Mouse (Mus musculus) embryonic facial prominence, embryonic 14.5 days (tissue): ENCODE measurements around the gene Tapbpl. TPM values are rescaled to one million over a fixed set of nuclear protein-coding genes. Genes with fewer than 3 reads are reported as not detected.
A peak's percentile ranks its signal among the peaks of the same experiment; 100 is the strongest.

Experiments
- ATAC-seq: fragments of 200-750 bp; cut with Nextera tagmentation; 2 replicates; pipeline ENCODE4 v1.8.0; 2017; ENCODE audit warnings: low read depth, moderate number of reproducible peaks, moderate TSS enrichment
- DNase-seq: peaks from one replicate; pipeline ENCODE4 v3.0.0-alpha.2; 2015; ENCODE audit warnings: low spot score
- H3K27ac ChIP-seq: fragments of 300-500 bp; sonication (generic); replicated peaks from 2 replicates; pipeline ENCODE4 v1.5.1; 2014; ENCODE audit warnings: low read depth, mild to moderate bottlenecking, low read length, moderate library complexity
- H3K27me3 ChIP-seq: fragments of 300-500 bp; sonication (generic); replicated peaks from 2 replicates; pipeline ENCODE4 v1.6.1; 2014; ENCODE audit warnings: low read length; ENCODE audit not compliant: control insufficient read depth, insufficient read depth
- H3K36me3 ChIP-seq: fragments of 300-500 bp; sonication (generic); 2 replicates; pipeline ENCODE4 v1.6.1; 2014; ENCODE audit warnings: low read length, mixed read lengths; ENCODE audit not compliant: control insufficient read depth, insufficient read depth
- H3K4me1 ChIP-seq: fragments of 300-500 bp; sonication (generic); 2 replicates; pipeline ENCODE4 v1.6.1; 2014; ENCODE audit warnings: antibody characterized with exemption, low read length; ENCODE audit not compliant: control insufficient read depth, insufficient read depth
- H3K4me2 ChIP-seq: fragments of 300-500 bp; sonication (generic); 2 replicates; pipeline ENCODE4 v1.6.1; 2014; ENCODE audit warnings: low read depth, mild to moderate bottlenecking, low read length, moderate library complexity, mixed read lengths
- H3K4me3 ChIP-seq: fragments of 300-500 bp; sonication (generic); 2 replicates; pipeline ENCODE4 v1.5.1; 2014; ENCODE audit warnings: low read depth, mild to moderate bottlenecking, low read length
- H3K9ac ChIP-seq: fragments of 300-500 bp; sonication (generic); 2 replicates; pipeline ENCODE4 v1.6.1; 2014; ENCODE audit warnings: low read depth, mild to moderate bottlenecking, low read length, moderate library complexity, mixed read lengths
- H3K9me3 ChIP-seq: fragments of 300-500 bp; sonication (generic); 2 replicates; pipeline ENCODE4 v1.6.1; 2016; ENCODE audit warnings: low read length; ENCODE audit not compliant: control insufficient read depth
- WGBS: fragments of 180-500 bp; shearing (Covaris S2); extraction: QIAGEN DNeasy Blood & Tissue Kit; methylation state at CpG from one replicate; pipeline ENCODE4 v1.1.7; 2014; 5-methylcytosine and 5-hydroxymethylcytosine counted together
- polyA plus RNA-seq: library from polyadenylated mRNA; unstranded; fragments of >200 nt; fragmentation: Nextera tagmentation; extraction: Ambion mirVana; gene quantifications from 2 replicates; pipeline ENCODE4 v1.2.1, GENCODE M21; 2014

The Tapbpl gene
- polyA plus RNA-seq, 1 experiment from 2014 or later, result 3.6 TPM

DNA sequence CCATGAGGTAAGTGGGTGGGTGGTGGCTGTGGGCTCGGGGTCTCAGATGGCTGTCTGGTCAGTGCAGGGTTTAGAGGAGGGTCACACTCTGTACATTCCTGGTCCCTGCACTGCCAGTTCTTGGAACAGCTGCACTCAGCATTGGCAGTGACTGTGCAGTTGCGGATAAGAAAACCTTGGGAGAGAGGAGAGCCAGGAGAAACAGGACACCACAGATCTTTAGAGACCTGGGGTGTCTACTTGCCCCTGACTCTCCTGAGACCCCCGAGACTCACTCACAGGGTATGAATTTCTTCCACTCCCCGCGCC lies 2.8 kb upstream of the Tapbpl start:
- Histone ChIP-seq H3K4me3 (no peak overlapping the region), H3K9me3 (no peaks in the 10 kb centered on the region), H3K4me2 (no peak overlapping the region), H3K36me3 (no peaks in the 10 kb centered on the region), H3K27me3 (no peaks in the 10 kb centered on the region), H3K4me1 (peaks cover 6% of the 10 kb centered on the region; the same call in 1 of the 2 replicates), H3K27ac (no peak overlapping the region), H3K9ac (no peak overlapping the region)
- WGBS, result 64% methylated on average over 4 of the region's 5 CpGs
- DNase-seq (peak; percentile 17), ATAC-seq (peak; percentile 48; the same call in 1 of the 2 replicates)

DNA sequence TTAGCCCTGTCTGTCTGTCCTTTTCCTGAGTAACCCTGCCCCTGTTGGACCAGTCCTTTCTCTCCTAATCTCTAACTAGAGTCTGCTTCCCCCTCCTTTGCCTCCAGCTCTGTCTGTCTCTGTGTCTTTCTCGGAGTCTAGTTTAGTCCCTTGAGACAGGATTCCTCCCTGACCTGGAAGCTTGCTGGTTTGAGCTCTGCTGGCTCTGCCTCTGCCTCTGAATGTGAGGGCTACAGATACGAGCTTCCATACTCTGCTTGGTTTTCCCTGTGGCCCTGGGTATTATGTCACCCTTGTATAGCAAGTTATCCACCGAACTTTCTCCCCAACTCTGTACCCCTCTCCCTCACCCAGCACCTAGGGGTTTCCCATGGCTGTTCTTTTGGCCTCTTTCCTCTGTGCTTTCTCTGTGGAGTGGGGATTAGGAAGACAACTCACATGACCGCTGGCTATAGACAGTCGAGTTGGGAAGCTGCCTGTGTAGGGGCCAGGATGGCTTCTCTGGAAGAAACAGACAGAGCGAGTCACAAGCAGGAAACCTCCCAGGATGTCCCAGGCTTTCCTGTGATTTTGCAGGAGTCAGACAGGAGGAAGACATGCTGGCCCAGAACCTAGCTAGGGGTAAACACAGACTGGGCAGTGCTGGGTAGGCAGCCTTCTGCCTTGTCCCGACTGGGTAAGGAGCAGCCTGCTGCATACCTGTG lies 2.3 kb upstream of the Tapbpl start:
- Histone ChIP-seq H3K27me3 (no peaks in the 10 kb centered on the region), H3K36me3 (no peaks in the 10 kb centered on the region), H3K4me2 (no peak overlapping the region), H3K9ac (0 out of 2 replicates have a peak overlapping the region, but pooled peaks have one; percentile 10), H3K9me3 (no peaks in the 10 kb centered on the region), H3K27ac (no peak overlapping the region), H3K4me3 (no peak overlapping the region), H3K4me1 (peaks cover 6% of the 10 kb centered on the region; the same call in 1 of the 2 replicates)
- 44% methylated on average over 7 of the region's 7 CpGs for WGBS
- DNase-seq (no peak), ATAC-seq (no peak)

DNA sequence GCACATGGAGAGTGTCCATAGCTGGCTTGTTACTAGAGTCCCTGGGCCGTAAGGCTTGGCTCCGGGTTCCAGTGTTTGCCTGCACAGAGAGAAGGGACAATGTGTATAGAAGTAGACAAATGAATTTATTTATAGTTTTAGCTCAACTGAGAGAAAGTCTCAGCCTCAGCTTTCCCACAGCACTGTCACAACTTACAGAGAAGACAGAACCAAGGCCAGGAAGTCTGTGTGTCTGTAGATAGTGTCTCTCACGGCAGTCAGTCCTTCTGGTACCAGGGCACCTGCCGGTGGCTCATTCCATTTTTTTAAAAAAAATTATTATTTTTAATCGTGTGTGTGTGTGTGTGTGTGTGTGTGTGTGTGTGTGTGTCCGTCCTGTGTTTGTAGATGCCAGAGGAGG lies 856 bp upstream of the Tapbpl start:
- Histone ChIP-seq H3K36me3 (no peaks in the 10 kb centered on the region), H3K27me3 (no peaks in the 10 kb centered on the region), H3K4me3 (no peak overlapping the region), H3K9me3 (no peaks in the 10 kb centered on the region), H3K27ac (no peak overlapping the region), H3K4me2 (no peak overlapping the region), H3K4me1 (peaks cover 6% of the 10 kb centered on the region; the same call in 1 of the 2 replicates), H3K9ac (no peak overlapping the region)
- DNase-seq (no peak), ATAC-seq (no peak)
- WGBS, result 77% methylated on average over 6 of the region's 6 CpGs

DNA sequence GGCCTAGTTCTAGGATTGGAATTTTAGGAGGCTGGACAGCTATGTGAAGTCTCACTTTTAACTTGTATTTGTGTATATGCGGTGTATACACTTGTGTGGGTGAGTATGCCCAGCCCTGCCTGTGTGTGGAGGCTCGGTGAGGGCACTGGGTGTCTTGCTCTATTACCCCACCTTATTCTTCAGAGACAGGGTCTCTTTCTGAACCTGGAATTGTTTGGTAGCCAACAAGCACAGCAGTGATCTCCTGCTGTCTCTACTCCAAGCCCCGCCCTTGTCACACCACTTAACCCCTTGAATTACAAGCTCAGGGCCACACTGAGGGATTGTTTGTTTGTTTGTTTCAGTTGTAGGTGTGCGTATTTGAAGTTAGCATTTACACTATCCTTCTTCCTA lies 381 bp upstream of the Tapbpl start:
- Histone ChIP-seq H3K36me3 (no peaks in the 10 kb centered on the region), H3K9ac (peak overlapping the region; percentile 73), H3K4me2 (peak overlapping the region; percentile 94), H3K4me3 (peak overlapping the region; percentile 50), H3K27me3 (no peaks in the 10 kb centered on the region), H3K4me1 (peaks cover 6% of the 10 kb centered on the region; the same call in 1 of the 2 replicates), H3K27ac (no peak overlapping the region), H3K9me3 (no peaks in the 10 kb centered on the region)
- DNase-seq (no peak), ATAC-seq (no peak)
- WGBS, result 53% methylated on average over 4 of the region's 4 CpGs

DNA sequence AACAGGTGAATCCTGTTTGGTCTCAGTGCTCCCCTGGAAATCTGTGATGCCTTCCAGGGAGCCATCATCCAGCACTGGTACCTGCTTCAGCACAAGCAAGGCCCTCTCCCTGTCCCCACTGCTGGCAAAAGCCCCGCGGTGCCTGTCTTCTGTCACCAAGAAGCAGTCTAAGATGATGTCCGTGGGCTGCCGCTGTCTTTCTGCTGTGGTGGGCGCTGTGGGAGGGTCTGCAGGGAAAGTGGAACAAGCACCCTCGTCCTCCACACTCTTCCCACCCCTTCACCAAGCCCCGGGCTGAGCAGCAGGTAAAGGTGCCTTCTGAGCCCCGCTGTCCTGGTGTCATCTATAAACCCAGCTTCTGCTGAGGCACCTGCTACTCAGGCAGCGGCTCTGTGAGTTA lies 1.1 kb downstream of the Tapbpl start:
- peak overlapping the region; percentile 94; the same call in 1 of the 2 replicates for H3K4me2 ChIP-seq
- no peaks in the 10 kb centered on the region for H3K27me3 ChIP-seq
- WGBS, result 64% methylated on average over 9 of the region's 9 CpGs
- H3K4me3 ChIP-seq, result no peak overlapping the region
- H3K27ac ChIP-seq, result no peak overlapping the region
- H3K4me1 ChIP-seq, result peaks cover 6% of the 10 kb centered on the region; the same call in 1 of the 2 replicates
- no peaks in the 10 kb centered on the region for H3K9me3 ChIP-seq
- no peaks in the 10 kb centered on the region for H3K36me3 ChIP-seq
- ATAC-seq (no peak), DNase-seq (no peak)
- H3K9ac ChIP-seq, result peak overlapping the region; percentile 19; the same call in 1 of the 2 replicates

DNA sequence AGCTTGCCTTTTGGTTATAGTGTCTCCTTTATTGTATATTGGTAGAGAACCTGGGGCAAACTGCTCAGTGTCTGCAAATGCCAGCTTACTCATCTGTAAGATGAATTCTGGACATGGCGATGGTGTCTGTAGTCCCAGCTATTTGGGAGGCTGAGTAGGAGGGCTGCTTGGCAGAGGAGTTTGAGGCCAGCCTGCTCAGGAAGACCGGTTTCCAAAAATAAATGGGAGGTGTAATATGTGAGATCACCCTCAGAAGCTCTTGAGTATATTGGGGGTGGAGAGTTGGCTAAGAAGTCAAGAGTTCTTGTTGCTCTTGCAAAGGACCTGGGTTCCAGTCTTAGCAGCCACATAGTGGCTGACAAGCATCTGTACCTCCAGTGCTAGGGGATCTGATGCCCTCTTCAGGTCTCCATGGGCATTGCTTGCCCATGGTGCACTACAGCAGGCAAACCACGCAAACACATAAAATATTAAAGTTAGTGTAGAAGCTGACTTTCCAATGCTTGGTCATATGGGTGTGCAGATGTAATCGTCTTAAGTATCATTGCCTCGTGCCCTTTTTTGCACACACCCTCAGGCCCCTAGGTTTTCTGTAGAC lies 6.0 kb downstream of the Tapbpl start:
- no peak for ATAC-seq
- Histone ChIP-seq H3K4me2 (no peak overlapping the region), H3K4me1 (no peaks in the 10 kb centered on the region), H3K36me3 (no peaks in the 10 kb centered on the region), H3K9ac (no peak overlapping the region), H3K9me3 (no peaks in the 10 kb centered on the region), H3K27ac (no peak overlapping the region), H3K27me3 (no peaks in the 10 kb centered on the region), H3K4me3 (no peak overlapping the region)
- DNase-seq, result no peak
- 88% methylated on average over 5 of the region's 5 CpGs for whole genome bisulfite sequencing

DNA sequence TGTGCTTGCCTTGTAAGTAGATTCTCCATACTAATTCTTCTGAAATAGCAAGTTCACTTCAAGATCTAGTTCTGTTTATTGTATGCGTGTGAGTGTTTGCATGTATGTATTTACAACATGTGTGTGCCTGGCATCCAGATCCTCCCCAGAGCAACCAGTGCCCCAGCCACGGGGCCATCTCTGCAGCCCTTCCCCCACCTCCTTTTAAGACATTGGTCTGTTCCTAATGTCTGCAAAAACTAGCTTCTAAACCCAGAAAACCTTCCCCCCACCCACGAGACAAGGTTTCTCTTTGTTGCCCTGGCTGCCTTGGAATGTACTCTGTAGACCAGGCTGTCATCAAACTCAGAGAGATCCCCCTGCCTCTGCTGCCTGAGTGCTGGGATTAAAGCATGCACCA lies 9.1 kb downstream of the Tapbpl start:
- no peak overlapping the region for H3K4me2 ChIP-seq
- DNase-seq (no peak), ATAC-seq (no peak)
- H3K4me3 ChIP-seq, result no peak overlapping the region
- no peak overlapping the region for H3K9ac ChIP-seq
- no peaks in the 10 kb centered on the region for H3K27me3 ChIP-seq
- H3K9me3 ChIP-seq, result no peaks in the 10 kb centered on the region
- no peak overlapping the region for H3K27ac ChIP-seq
- 76% methylated on average over 3 of the region's 3 CpGs for WGBS
- H3K4me1 ChIP-seq, result no peaks in the 10 kb centered on the region
- H3K36me3 ChIP-seq, result no peaks in the 10 kb centered on the region

DNA sequence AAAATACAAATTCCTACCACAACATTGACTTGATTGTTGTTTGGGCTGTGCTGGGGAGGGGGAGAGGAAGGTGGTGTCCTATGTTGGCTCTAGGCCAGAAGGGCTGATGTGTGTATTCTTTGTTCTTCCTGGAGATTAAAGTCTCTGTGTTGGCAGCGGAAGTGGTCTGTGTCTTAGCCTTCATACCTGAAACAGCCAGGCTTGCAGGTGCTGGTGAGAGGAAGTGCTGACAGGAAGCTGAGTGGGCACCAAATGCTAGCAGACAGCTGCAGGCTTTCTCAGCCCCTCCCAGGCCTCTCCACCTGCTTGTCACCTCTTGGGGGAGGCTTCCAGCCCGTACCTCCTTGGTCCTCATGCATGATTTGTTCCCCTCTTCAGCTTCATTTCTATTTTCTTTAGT lies 9.5 kb downstream of the Tapbpl start:
- WGBS, result 62% methylated on average over 2 of the region's 2 CpGs
- Histone ChIP-seq H3K4me3 (no peak overlapping the region), H3K4me1 (no peaks in the 10 kb centered on the region), H3K36me3 (no peaks in the 10 kb centered on the region), H3K27me3 (no peaks in the 10 kb centered on the region), H3K9ac (no peak overlapping the region), H3K27ac (no peak overlapping the region), H3K4me2 (no peak overlapping the region), H3K9me3 (no peaks in the 10 kb centered on the region)
- ATAC-seq (peak; percentile 41; the same call in 1 of the 2 replicates), DNase-seq (peak; percentile 42)
